Mouse (Mus musculus): ENCODE measurements around the gene Dpp6.

DNA sequence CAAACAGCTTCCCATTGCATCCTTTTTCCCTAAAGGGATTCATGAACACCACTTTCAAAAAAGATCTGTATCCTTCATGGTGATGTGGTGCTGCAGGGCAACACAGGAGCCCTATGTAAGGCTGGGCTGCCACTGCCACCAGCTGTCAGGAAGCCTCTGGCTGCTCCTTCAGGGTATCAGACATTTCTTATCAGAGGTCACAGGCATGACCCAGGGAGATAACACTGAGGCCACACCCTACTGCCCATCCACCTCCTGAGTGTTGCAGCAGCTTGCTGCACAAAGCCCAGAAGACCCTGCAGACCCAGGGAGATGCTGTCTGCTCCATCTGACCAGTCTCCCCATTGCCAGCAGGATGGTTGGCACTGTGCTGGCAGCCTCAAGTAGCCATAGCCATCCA, 841.6 kb downstream of the Dpp6 start:
- no peak for TF ChIP-seq EP300 (IDR thresholded peaks at IDR 0.05; ENCODE audit: insufficient read depth, low read depth, low read length)
- TF ChIP-seq CTCF (IDR thresholded peaks at IDR 0.05), result no peak
